Mouse (Mus musculus): ENCODE measurements around the gene Clcnkb. TPM values are rescaled to one million over a fixed set of nuclear protein-coding genes. Genes with fewer than 3 reads are reported as not detected.

Gene Clcnkb
- polyA plus RNA-seq, 1 experiment from 2014 or later: not detected

DNA sequence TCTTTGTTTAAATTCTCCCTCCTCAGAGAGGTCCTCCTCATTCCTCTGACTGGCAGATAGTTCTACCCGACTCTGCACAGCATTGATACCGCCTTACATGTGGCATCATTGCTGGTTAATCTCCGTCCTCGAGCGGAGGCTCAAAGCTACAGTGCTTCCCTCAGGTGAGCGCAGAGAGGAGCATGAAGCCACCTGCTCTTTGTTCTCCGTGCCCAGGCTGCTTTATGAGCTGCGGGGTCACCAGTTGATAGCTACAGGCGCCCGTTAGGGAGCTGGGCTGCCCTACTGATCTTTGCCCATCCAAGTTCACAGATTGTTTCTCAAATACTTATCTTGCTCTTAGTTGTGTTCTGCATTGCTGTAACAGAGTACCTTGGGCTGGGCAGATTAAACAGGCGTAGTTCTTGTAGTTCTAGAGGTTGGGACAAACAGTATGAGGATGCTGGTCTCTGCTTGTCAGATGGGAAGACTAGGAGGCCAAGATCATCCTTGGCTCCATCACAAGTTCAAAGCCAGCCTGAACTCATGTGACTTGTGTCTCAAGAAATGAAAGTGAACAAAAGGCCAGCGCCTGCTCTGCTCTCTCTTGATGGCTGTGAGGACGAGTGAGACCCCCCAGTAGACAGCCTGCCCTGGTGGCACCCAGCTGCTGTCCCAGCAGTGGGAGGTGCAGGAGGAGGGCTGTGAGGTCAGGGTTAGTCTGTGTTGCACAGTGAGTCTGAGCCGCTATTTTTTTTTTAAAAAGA is 40.6 kb upstream of the Clcnkb start:
- WGBS: 92% methylated on average over 14 of the region's 14 CpGs
- Histone ChIP-seq H3K36me3 (ENCODE audit: control insufficient read depth, insufficient read depth, low read length) (peaks cover 10% of the 10 kb centered on the region), H3K9me3 (ENCODE audit: control insufficient read depth, low read depth, low read length) (no peaks in the 10 kb centered on the region), H3K27me3 (ENCODE audit: control insufficient read depth, insufficient read depth, low read length) (no peaks in the 10 kb centered on the region), H3K4me2 (replicated peaks; ENCODE audit: low read depth, low read length) (no peak overlapping the region), H3K4me1 (ENCODE audit: control insufficient read depth, insufficient read depth, low read length) (0 out of 2 replicates have a peak, but pooled peaks cover 4% of the 10 kb centered on the region), H3K9ac (replicated peaks; ENCODE audit: low read depth, low read length) (no peak overlapping the region), H3K4me3 (ENCODE audit: low read depth, low read length) (no peak overlapping the region), H3K27ac (ENCODE audit: low read length) (no peak overlapping the region)
- no peak for ATAC-seq (ENCODE audit: insufficient number of reproducible peaks, insufficient read depth, low FRiP score, low read depth)

DNA sequence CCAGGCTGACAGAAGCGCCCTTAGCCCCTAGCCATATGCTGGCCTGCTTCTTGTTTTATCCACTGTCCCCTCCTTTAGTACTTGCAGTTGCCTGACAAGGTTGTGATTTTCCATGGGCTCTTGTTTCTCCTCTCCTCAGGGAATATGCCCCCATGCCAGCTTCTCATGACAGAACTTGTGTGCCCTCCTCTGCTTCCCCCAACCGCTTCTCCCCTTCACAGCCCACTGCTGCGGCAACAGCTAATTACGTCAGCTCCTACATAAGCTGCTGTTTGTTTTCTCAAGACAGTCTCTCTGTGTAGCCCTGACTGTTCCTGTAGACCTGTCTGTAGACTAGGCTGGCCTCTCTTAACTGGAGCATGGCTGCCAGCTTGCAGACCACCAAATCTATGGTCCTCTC is 39.7 kb upstream of the Clcnkb start:
- 71% methylated on average over 4 of the region's 4 CpGs for WGBS
- H3K27ac ChIP-seq (ENCODE audit: low read length): no peak overlapping the region; the same call in 1 of the 2 replicates
- no peaks in the 10 kb centered on the region for H3K9me3 ChIP-seq (ENCODE audit: control insufficient read depth, low read depth, low read length)
- no peaks in the 10 kb centered on the region for H3K27me3 ChIP-seq (ENCODE audit: control insufficient read depth, insufficient read depth, low read length)
- peaks cover 10% of the 10 kb centered on the region for H3K36me3 ChIP-seq (ENCODE audit: control insufficient read depth, insufficient read depth, low read length)
- no peak overlapping the region for H3K4me2 ChIP-seq (replicated peaks; ENCODE audit: low read depth, low read length)
- 0 out of 2 replicates have a peak, but pooled peaks cover 4% of the 10 kb centered on the region for H3K4me1 ChIP-seq (ENCODE audit: control insufficient read depth, insufficient read depth, low read length)
- ATAC-seq (ENCODE audit: insufficient number of reproducible peaks, insufficient read depth, low FRiP score, low read depth): no peak
- no peak overlapping the region for H3K4me3 ChIP-seq (ENCODE audit: low read depth, low read length)
- H3K9ac ChIP-seq (replicated peaks; ENCODE audit: low read depth, low read length): no peak overlapping the region

DNA sequence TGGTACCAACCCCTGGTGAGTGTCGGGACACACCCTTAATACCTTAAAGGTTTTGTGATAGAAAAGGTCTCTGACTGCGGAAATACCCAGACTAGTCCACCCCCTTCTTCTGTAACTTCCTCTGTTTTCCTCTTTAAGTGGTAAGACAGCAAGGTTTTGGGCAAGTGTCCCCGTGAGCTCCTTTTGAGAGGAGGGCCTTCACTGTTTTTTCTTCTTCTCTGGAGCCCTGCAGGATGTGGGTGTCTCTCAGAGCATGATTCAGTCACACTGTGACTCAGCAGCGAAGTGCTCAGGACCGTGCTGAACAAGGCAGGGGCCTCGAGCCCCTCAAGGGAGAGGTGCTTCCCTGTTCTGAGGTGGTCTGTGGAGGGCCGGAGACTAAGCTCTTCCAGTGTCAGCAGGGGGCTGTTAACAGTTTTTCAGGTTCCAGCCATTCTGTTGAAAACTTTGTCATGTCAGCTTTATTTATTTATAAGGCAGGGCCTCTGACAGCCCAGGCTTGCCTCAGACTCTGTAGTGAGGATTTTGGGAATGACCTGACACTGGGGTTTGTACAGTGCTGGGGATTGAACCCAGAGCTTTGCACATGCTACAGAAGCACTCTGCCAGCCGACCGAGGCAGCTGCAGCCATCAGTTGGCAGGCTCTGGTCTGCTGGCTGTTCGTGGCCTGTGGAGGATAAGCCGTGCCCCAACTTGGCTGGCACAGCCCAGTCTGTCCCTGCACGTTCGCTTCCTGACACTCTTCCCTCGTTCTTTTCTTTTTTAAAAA is 39.0 kb upstream of the Clcnkb start:
- no peak for ATAC-seq (ENCODE audit: insufficient number of reproducible peaks, insufficient read depth, low FRiP score, low read depth)
- no peak overlapping the region for H3K4me2 ChIP-seq (replicated peaks; ENCODE audit: low read depth, low read length)
- no peaks in the 10 kb centered on the region for H3K9me3 ChIP-seq (ENCODE audit: control insufficient read depth, low read depth, low read length)
- 66% methylated on average over 14 of the region's 14 CpGs for WGBS
- H3K4me3 ChIP-seq (ENCODE audit: low read depth, low read length): no peak overlapping the region
- peaks cover 10% of the 10 kb centered on the region for H3K36me3 ChIP-seq (ENCODE audit: control insufficient read depth, insufficient read depth, low read length)
- no peaks in the 10 kb centered on the region for H3K27me3 ChIP-seq (ENCODE audit: control insufficient read depth, insufficient read depth, low read length)
- H3K27ac ChIP-seq (ENCODE audit: low read length): peak overlapping the region; percentile 2; the same call in 1 of the 2 replicates
- no peak overlapping the region for H3K9ac ChIP-seq (replicated peaks; ENCODE audit: low read depth, low read length)
- 0 out of 2 replicates have a peak, but pooled peaks cover 4% of the 10 kb centered on the region for H3K4me1 ChIP-seq (ENCODE audit: control insufficient read depth, insufficient read depth, low read length)

DNA sequence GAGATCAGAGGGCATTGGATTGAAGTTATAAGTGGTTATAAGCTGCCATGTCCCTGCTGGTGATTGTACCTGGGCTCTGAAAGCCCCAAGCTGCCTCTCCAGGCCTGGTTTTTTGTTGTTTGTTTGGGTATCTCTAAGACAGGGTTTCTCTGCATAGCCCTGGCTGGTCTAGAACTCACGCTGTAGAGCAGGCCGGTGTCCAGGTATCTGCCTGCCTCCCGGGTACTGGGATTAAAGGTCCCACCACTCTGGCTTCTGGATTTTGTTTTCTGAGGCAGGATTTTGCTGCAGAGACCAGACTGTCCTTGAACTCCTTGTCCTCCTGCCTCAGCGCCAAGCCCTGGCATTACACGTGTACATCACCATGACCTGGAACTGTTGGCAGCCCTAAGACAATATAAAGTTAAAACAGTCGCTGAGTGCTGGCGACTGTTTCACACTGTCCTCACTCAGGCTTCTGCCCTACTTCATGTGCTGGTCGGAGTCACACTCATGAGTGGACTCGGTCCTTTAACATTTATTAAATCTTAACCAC is 36.2 kb upstream of the Clcnkb start:
- no peak overlapping the region for H3K9ac ChIP-seq (replicated peaks; ENCODE audit: low read depth, low read length)
- no peaks in the 10 kb centered on the region for H3K4me1 ChIP-seq (ENCODE audit: control insufficient read depth, insufficient read depth, low read length)
- no peaks in the 10 kb centered on the region for H3K9me3 ChIP-seq (ENCODE audit: control insufficient read depth, low read depth, low read length)
- no peak overlapping the region for H3K4me3 ChIP-seq (ENCODE audit: low read depth, low read length)
- WGBS: 93% methylated on average over 9 of the region's 9 CpGs
- H3K27ac ChIP-seq (ENCODE audit: low read length): no peak overlapping the region
- peaks cover 34% of the 10 kb centered on the region for H3K36me3 ChIP-seq (ENCODE audit: control insufficient read depth, insufficient read depth, low read length)
- H3K4me2 ChIP-seq (replicated peaks; ENCODE audit: low read depth, low read length): no peak overlapping the region
- ATAC-seq (ENCODE audit: insufficient number of reproducible peaks, insufficient read depth, low FRiP score, low read depth): no peak
- H3K27me3 ChIP-seq (ENCODE audit: control insufficient read depth, insufficient read depth, low read length): no peaks in the 10 kb centered on the region

DNA sequence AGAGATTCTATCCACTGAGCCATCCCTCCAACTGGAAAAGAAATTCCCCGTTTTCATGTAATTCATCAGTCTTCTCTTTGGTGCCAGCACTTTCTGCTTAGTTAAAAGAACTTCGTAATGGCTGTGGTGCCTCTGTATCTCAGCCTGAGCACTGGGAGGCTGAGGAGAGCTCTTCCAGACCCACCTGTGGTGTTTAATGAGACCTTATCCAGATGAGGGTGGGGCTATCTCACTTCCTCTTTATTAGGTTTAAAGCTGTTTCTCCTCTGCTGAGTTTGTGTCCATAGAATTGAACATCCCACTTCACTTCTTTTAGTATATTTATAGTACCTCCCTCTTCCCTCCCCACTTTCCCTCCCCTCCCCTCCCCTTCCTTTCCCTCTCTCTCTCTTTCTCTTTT is 35.4 kb upstream of the Clcnkb start:
- no peak overlapping the region for H3K4me2 ChIP-seq (replicated peaks; ENCODE audit: low read depth, low read length)
- H3K27ac ChIP-seq (ENCODE audit: low read length): no peak overlapping the region
- H3K4me1 ChIP-seq (ENCODE audit: control insufficient read depth, insufficient read depth, low read length): 0 out of 2 replicates have a peak, but pooled peaks cover 3% of the 10 kb centered on the region
- no peaks in the 10 kb centered on the region for H3K27me3 ChIP-seq (ENCODE audit: control insufficient read depth, insufficient read depth, low read length)
- ATAC-seq (ENCODE audit: insufficient number of reproducible peaks, insufficient read depth, low FRiP score, low read depth): no peak
- H3K4me3 ChIP-seq (ENCODE audit: low read depth, low read length): no peak overlapping the region
- no peaks in the 10 kb centered on the region for H3K9me3 ChIP-seq (ENCODE audit: control insufficient read depth, low read depth, low read length)
- 81% methylated on average over 2 of the region's 2 CpGs for WGBS
- H3K36me3 ChIP-seq (ENCODE audit: control insufficient read depth, insufficient read depth, low read length): peaks cover 34% of the 10 kb centered on the region
- H3K9ac ChIP-seq (replicated peaks; ENCODE audit: low read depth, low read length): no peak overlapping the region

DNA sequence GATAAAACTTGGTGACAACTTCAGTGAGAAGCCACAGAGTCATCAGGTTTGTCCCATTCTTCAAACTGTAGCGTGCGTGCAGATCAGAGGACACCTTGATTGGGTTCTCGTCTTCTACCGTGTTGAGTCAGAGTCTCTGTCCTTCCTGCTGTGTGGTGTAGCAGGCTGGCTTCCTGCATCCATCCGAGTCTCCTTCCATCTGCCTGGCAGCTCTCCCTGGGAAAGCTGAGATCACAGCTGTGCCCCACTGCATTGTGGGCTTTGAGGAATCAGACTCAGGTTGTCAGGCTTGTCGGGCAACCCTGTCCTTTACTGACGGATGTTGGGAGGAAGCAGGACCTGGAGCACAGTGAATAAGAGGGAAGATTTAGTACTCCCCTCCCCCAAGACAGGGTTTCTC is 30.4 kb upstream of the Clcnkb start:
- H3K27ac ChIP-seq (ENCODE audit: low read length): no peak overlapping the region
- H3K9ac ChIP-seq (replicated peaks; ENCODE audit: low read depth, low read length): no peak overlapping the region
- no peak overlapping the region for H3K4me2 ChIP-seq (replicated peaks; ENCODE audit: low read depth, low read length)

DNA sequence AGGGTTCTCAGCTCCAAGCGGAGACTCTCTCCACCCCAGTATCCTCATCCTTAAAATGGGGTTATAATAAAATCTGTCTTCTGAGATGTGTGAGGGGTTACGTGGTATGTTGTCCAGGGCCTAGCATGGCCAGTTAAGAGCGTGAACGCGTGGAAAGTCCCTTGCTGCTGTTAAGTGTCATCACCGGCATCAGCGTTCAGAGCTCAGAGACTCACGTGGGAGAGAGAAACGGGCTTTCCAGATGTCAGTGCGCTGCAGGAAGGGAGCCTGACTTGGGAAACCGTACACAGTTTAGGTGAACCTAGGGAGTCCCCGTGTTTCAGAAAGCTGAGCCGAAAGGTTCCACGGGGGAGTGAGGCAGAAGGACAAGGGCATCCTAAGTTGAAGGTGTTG is 29.5 kb upstream of the Clcnkb start:
- H3K27ac ChIP-seq (ENCODE audit: low read length): no peak overlapping the region
- peaks cover 24% of the 10 kb centered on the region for H3K36me3 ChIP-seq (ENCODE audit: control insufficient read depth, insufficient read depth, low read length)
- H3K9me3 ChIP-seq (ENCODE audit: control insufficient read depth, low read depth, low read length): no peaks in the 10 kb centered on the region
- H3K27me3 ChIP-seq (ENCODE audit: control insufficient read depth, insufficient read depth, low read length): no peaks in the 10 kb centered on the region
- no peak for ATAC-seq (ENCODE audit: insufficient number of reproducible peaks, insufficient read depth, low FRiP score, low read depth)
- peak overlapping the region; percentile 90 for H3K4me2 ChIP-seq (replicated peaks; ENCODE audit: low read depth, low read length)
- peaks cover 12% of the 10 kb centered on the region for H3K4me1 ChIP-seq (ENCODE audit: control insufficient read depth, insufficient read depth, low read length)
- peak overlapping the region; percentile 90 for H3K4me3 ChIP-seq (ENCODE audit: low read depth, low read length)
- H3K9ac ChIP-seq (replicated peaks; ENCODE audit: low read depth, low read length): peak overlapping the region; percentile 94
- 14% methylated on average over 14 of the region's 14 CpGs for WGBS

More for the DNA sequence above, 30.4 kb upstream of the Clcnkb start:
- no peak overlapping the region for H3K4me3 ChIP-seq (ENCODE audit: low read depth, low read length)
- 75% methylated on average over 7 of the region's 7 CpGs for WGBS
- peaks cover 24% of the 10 kb centered on the region for H3K36me3 ChIP-seq (ENCODE audit: control insufficient read depth, insufficient read depth, low read length)
- peaks cover 12% of the 10 kb centered on the region for H3K4me1 ChIP-seq (ENCODE audit: control insufficient read depth, insufficient read depth, low read length)
- no peak for ATAC-seq (ENCODE audit: insufficient number of reproducible peaks, insufficient read depth, low FRiP score, low read depth)
- no peaks in the 10 kb centered on the region for H3K9me3 ChIP-seq (ENCODE audit: control insufficient read depth, low read depth, low read length)
- no peaks in the 10 kb centered on the region for H3K27me3 ChIP-seq (ENCODE audit: control insufficient read depth, insufficient read depth, low read length)

DNA sequence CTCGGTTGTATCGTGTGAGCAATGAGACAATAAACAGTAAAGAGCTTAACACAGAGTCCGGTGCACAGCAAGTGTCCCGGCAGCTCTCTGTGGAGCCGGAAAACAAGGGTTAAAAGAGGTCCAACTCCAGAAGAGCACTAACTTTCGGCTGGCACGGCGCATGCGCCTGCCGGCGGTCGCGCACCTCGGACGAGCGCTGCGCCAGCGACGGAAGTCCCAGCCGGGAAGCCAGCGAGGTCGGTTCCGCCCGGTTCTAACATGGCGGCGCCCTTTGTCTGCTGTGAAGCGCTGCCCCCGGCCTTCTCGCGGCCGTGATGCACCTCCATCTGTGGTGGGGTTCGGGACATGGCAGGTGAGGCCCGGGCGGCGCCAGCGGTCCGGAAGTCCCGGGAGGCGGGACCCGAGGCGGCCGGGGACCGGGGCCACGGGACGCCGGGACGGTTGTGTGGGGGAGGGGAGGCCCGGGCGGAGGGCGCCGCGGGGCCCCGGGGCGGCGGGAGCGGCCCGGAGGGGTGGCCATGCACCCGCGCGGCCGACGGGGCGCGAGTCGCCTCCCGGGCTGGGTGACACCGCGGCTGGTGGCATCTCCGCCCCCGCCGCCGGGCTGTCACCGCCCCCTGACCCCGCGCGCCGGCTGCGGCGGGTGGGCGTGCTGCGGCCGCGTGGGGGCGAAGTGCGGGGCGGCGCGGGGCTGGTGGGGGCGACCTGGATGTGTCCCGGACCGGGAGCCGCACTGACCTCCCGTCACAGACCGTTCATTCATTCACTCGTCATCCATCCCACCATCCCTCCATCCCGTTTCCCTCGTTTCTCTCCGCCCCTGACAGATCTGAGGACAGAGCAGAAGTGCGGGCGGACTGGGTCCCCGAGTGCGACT is 28.9 kb upstream of the Clcnkb start, which contains the start of gene Zbtb17:
Gene Zbtb17 (plus strand): TSS at position 204 of the 877 bp plus-strand sequence.
- WGBS: under 1% methylated on average over 96 of the region's 102 CpGs
- peaks cover 23% of the 10 kb centered on the region for H3K36me3 ChIP-seq (ENCODE audit: control insufficient read depth, insufficient read depth, low read length)

More for the DNA sequence above, 28.9 kb upstream of the Clcnkb start, which contains the start of gene Zbtb17:
- Histone ChIP-seq H3K27ac (ENCODE audit: low read length) (peak within 1 kb of the TSS; percentile 61), H3K4me3 (ENCODE audit: low read depth, low read length) (peak within 1 kb of the TSS; percentile 90), H3K4me2 (replicated peaks; ENCODE audit: low read depth, low read length) (peak within 1 kb of the TSS; percentile 90), H3K27me3 (ENCODE audit: control insufficient read depth, insufficient read depth, low read length) (no peaks in the 10 kb centered on the region), H3K4me1 (ENCODE audit: control insufficient read depth, insufficient read depth, low read length) (peaks cover 12% of the 10 kb centered on the region), H3K9me3 (ENCODE audit: control insufficient read depth, low read depth, low read length) (no peaks in the 10 kb centered on the region), H3K9ac (replicated peaks; ENCODE audit: low read depth, low read length) (peak within 1 kb of the TSS; percentile 94)
- peak; percentile 92 for ATAC-seq (ENCODE audit: insufficient number of reproducible peaks, insufficient read depth, low FRiP score, low read depth)

Measured in stomach, embryonic 14.5 days (tissue).